Mouse (Mus musculus) liver, embryonic 14.5 days (tissue): ENCODE results near the gene Ccdc91. TPM values are rescaled to one million over a fixed set of nuclear protein-coding genes. Genes with fewer than 3 reads are reported as not detected.

Experiments
- ATAC-seq: fragments of 200-750 bp; cut with Nextera tagmentation; 2 replicates; pipeline ENCODE4 v1.8.0; 2017; ENCODE audit warnings: moderate number of reproducible peaks, mild to moderate bottlenecking, moderate library complexity; ENCODE audit not compliant: insufficient read depth
- DNase-seq, 3 experiments: peaks; one replicate each; pipeline ENCODE4 v3.0.0-alpha.2; 2012 to 2013; ENCODE audit warnings: low read depth in 3 of 3, low spot score in 3 of 3
- H3K27ac ChIP-seq: fragments of 300-500 bp; sonication (generic); 2 replicates; pipeline ENCODE4 v1.5.1; 2014; ENCODE audit warnings: moderate library complexity, mild to moderate bottlenecking, control low read depth, inconsistent platforms
- H3K27me3 ChIP-seq: fragments of 300-500 bp; sonication (generic); 2 replicates; pipeline ENCODE4 v1.6.1; 2014; ENCODE audit warnings: mild to moderate bottlenecking, low read length, moderate library complexity; ENCODE audit not compliant: control insufficient read depth, insufficient read depth
- H3K36me3 ChIP-seq: fragments of 300-500 bp; sonication (generic); replicated peaks from 2 replicates; pipeline ENCODE4 v1.6.1; 2014; ENCODE audit warnings: low read depth; ENCODE audit not compliant: control insufficient read depth, insufficient read depth
- H3K4me1 ChIP-seq, 2 experiments: fragments of 200-500 bp in 1 of 2; fragments of 300-500 bp in 1 of 2; sonication (generic) in 1 of 2; replicated peaks; 2 replicates each; pipeline ENCODE4 v1.6.1; 2012 to 2014; ENCODE audit warnings: antibody characterized with exemption in 1 of 2, inconsistent platforms in 1 of 2, low read length in 1 of 2; ENCODE audit not compliant: control insufficient read depth in 2 of 2, insufficient read depth in 2 of 2
- H3K4me2 ChIP-seq: fragments of 300-500 bp; sonication (generic); 2 replicates; pipeline ENCODE4 v1.6.1; 2014; ENCODE audit warnings: low read depth, mild to moderate bottlenecking, control low read depth, moderate library complexity
- H3K4me3 ChIP-seq, 2 experiments: fragments of 200-500 bp in 1 of 2; fragments of 300-500 bp in 1 of 2; sonication (generic) in 1 of 2; 2 replicates each; pipeline ENCODE4 v1.5.1; 2012 to 2014; ENCODE audit warnings: low read depth in 2 of 2, low read length in 2 of 2, mild to moderate bottlenecking in 2 of 2, control low read depth in 1 of 2, inconsistent platforms in 1 of 2, moderate library complexity in 1 of 2; ENCODE audit not compliant: insufficient read depth in 1 of 2
- H3K9ac ChIP-seq: fragments of 300-500 bp; sonication (generic); replicated peaks from 2 replicates; pipeline ENCODE4 v1.6.1; 2014; ENCODE audit warnings: mild to moderate bottlenecking, control low read depth, moderate library complexity
- H3K9me3 ChIP-seq: fragments of 300-500 bp; sonication (generic); 2 replicates; pipeline ENCODE4 v1.6.1; 2016; ENCODE audit warnings: low read length, mixed read lengths; ENCODE audit not compliant: control insufficient read depth
- CTCF ChIP-seq: IDR thresholded peaks from 2 replicates; pipeline ENCODE4 v1.5.1; 2016; ENCODE audit warnings: antibody characterized with exemption, low read depth, control low read depth
- EP300 ChIP-seq: IDR thresholded peaks from 2 replicates; pipeline ENCODE4 v1.6.1; 2016; ENCODE audit warnings: antibody characterized with exemption, low read depth
- WGBS: fragments of 180-500 bp; shearing (Covaris S2); extraction: QIAGEN DNeasy Blood & Tissue Kit; methylation state at CpG from one replicate; pipeline ENCODE4 v1.1.7; 2014; ENCODE audit not compliant: insufficient replicate concordance; 5-methylcytosine and 5-hydroxymethylcytosine counted together
- polyA plus RNA-seq, 2 experiments: library from polyadenylated mRNA; depleted of rRNA in 1 of 2; stranded (reverse) in 1 of 2; unstranded in 1 of 2; fragments of >200 nt; fragmentation: Nextera tagmentation in 1 of 2; extraction: Ambion mirVana in 1 of 2; gene quantifications; 2 replicates each; pipeline versions ENCODE4 v1.2.1 to v1.2.3; 2012 to 2014

Ccdc91 gene
- polyA plus RNA-seq, 2 experiments: 3.1 to 3.9 TPM

DNA sequence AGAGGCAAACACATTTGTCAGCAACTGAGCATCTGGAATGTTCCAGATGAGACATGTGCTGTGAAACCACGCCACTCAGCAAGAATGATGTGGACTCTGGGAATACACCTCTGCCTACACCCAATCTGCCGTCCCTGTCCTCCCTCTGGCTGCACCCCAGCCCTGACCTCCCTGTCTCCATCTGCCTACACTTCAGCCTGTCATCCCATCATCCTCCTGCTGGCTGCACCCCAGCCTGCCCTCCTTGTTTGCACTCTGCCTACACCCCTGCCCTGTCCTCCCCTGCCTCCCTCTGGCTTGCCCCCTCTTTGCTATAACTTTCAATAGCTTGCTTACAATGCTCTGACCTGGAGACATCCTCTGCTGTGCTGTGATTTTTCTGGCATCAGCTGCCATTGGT is 196.9 kb downstream of the Ccdc91 start:
- Histone ChIP-seq H3K4me2 (no peak overlapping the region), H3K9me3 (no peaks in the 10 kb centered on the region), H3K9ac (no peak overlapping the region), H3K36me3 (no peaks in the 10 kb centered on the region), H3K4me3 (no peak overlapping the region), H3K4me1 (no peaks in the 10 kb centered on the region), H3K27ac (no peak overlapping the region), H3K27me3 (no peaks in the 10 kb centered on the region)
- TF ChIP-seq EP300 (no peak), CTCF (no peak)
- no peak for DNase-seq
- 38% methylated on average over 2 of the region's 2 CpGs for WGBS
- ATAC-seq: no peak

DNA sequence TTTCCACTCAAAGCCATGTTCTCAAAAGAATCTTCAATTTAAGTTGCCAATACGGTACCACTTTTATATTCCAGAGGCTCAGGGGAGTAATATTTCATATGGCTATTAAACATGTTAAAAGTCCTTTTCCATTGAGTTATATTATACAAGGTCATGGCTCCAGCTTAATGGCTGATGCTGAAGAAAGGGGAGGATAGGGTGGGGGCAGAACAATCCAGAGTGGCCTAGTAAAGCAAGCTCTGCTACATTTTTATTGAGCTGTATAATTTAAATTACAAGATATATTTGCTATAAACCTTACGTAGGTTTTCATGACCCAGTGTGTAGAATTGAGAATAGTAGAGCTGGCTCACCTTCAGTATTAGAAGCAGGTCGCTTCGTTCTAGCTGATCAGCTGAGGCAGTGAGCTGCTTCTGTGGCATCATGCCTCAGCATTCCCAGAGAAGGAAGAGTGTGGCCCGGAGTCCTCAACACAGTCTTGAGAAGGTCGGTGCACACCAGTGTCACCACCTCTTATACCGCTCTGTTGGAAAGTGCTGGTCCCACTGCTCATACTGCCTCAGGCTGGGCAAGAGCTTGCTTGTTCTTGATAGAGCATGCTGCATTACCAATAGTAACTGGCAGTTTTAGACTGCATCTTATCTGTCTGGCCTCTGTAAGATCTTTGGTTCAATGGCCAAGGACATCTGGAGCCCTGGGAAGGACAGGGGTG is 199.6 kb downstream of the Ccdc91 start:
- no peak for DNase-seq
- H3K9ac ChIP-seq: no peak overlapping the region
- H3K4me3 ChIP-seq: no peak overlapping the region
- no peak for ATAC-seq
- no peaks in the 10 kb centered on the region for H3K9me3 ChIP-seq
- no peaks in the 10 kb centered on the region for H3K36me3 ChIP-seq
- WGBS: 66% methylated on average over 7 of the region's 7 CpGs
- no peaks in the 10 kb centered on the region for H3K4me1 ChIP-seq
- no peaks in the 10 kb centered on the region for H3K27me3 ChIP-seq
- TF ChIP-seq CTCF (no peak), EP300 (no peak)
- H3K4me2 ChIP-seq: no peak overlapping the region
- H3K27ac ChIP-seq: no peak overlapping the region

GRCm38 (mm10) chr6:147676214-147676613 is 200.6 kb downstream of the Ccdc91 start:
- H3K4me3 ChIP-seq: no peak overlapping the region
- DNase-seq (no peak), ATAC-seq (no peak)
- H3K4me1 ChIP-seq: no peaks in the 10 kb centered on the region
- H3K27me3 ChIP-seq: no peaks in the 10 kb centered on the region
- H3K9me3 ChIP-seq: no peaks in the 10 kb centered on the region
- H3K4me2 ChIP-seq: no peak overlapping the region
- no peak overlapping the region for H3K27ac ChIP-seq
- no peaks in the 10 kb centered on the region for H3K36me3 ChIP-seq
- no peak overlapping the region for H3K9ac ChIP-seq
- TF ChIP-seq CTCF (no peak), EP300 (no peak)
- 64% methylated on average over 1 of the region's 1 CpGs for WGBS

Other genes with a start within 250 kb of the Ccdc91 start
- gene Pthlh, start 211.6 kb upstream of the Ccdc91 start, polyA plus RNA-seq (2012; rRNA removed): not detected in 2 replicates
- not detected in 2 replicates for gene Pthlh, start 211.6 kb upstream of the Ccdc91 start, polyA plus RNA-seq (2014; fragmentation: Nextera tagmentation; extraction: Ambion mirVana)